Mouse (Mus musculus) stomach, postnatal 0 days (tissue): ENCODE results near the gene Scube1. TPM values are rescaled to one million over a fixed set of nuclear protein-coding genes. Genes with fewer than 3 reads are reported as not detected.

Experiments used
- ATAC-seq: fragments of 200-750 bp; cut with Nextera tagmentation; 2 replicates; pipeline ENCODE4 v1.8.0; 2017; ENCODE audit not compliant: low FRiP score, low TSS enrichment
- DNase-seq: peaks from one replicate; pipeline ENCODE4 v3.0.0-alpha.2; 2016; ENCODE audit warnings: low spot score
- H3K27ac ChIP-seq: fragments of 300-500 bp; sonication (generic); replicated peaks from 2 replicates; pipeline ENCODE4 v1.5.1; 2014; ENCODE audit warnings: mild to moderate bottlenecking, control low read depth
- H3K27me3 ChIP-seq: fragments of 300-500 bp; sonication (generic); 2 replicates; pipeline ENCODE4 v1.6.1; 2014; ENCODE audit warnings: low read length; ENCODE audit not compliant: control insufficient read depth, insufficient read depth
- H3K36me3 ChIP-seq: fragments of 300-500 bp; sonication (generic); 2 replicates; pipeline ENCODE4 v1.6.1; 2014; ENCODE audit warnings: low read length, mixed read lengths; ENCODE audit not compliant: control insufficient read depth, insufficient read depth
- H3K4me1 ChIP-seq: fragments of 300-500 bp; sonication (generic); replicated peaks from 2 replicates; pipeline ENCODE4 v1.6.1; 2014; ENCODE audit warnings: antibody characterized with exemption; ENCODE audit not compliant: control insufficient read depth, insufficient read depth
- H3K4me2 ChIP-seq: fragments of 300-500 bp; sonication (generic); replicated peaks from 2 replicates; pipeline ENCODE4 v1.6.1; 2014; ENCODE audit warnings: low read depth, mild to moderate bottlenecking, control low read depth, moderate library complexity
- H3K4me3 ChIP-seq: fragments of 300-500 bp; sonication (generic); 2 replicates; pipeline ENCODE4 v1.5.1; 2014; ENCODE audit warnings: low read depth, low read length, control low read depth
- H3K9ac ChIP-seq: fragments of 300-500 bp; sonication (generic); 2 replicates; pipeline ENCODE4 v1.6.1; 2014; ENCODE audit warnings: mild to moderate bottlenecking, low read length, control low read depth, mixed read lengths
- H3K9me3 ChIP-seq: fragments of 300-500 bp; sonication (generic); 2 replicates; pipeline ENCODE4 v1.6.1; 2016; ENCODE audit warnings: low read length; ENCODE audit not compliant: control insufficient read depth
- CTCF ChIP-seq: IDR thresholded peaks from 2 replicates; pipeline ENCODE4 v1.5.1; 2016; ENCODE audit warnings: antibody characterized with exemption, low read depth, mild to moderate bottlenecking, moderate library complexity
- EP300 ChIP-seq: optimal IDR thresholded peaks from 2 replicates; pipeline ENCODE3; 2016; ENCODE audit warnings: antibody characterized with exemption
- WGBS: fragments of 180-500 bp; shearing (Covaris S2); extraction: QIAGEN DNeasy Blood & Tissue Kit; methylation state at CpG from one replicate; pipeline ENCODE4 v1.1.7; 2014; 5-methylcytosine and 5-hydroxymethylcytosine counted together
- polyA plus RNA-seq: library from polyadenylated mRNA; unstranded; fragments of >200 nt; fragmentation: Nextera tagmentation; extraction: Ambion mirVana; gene quantifications from 2 replicates; pipeline ENCODE4 v1.2.1, GENCODE M21; 2015

The Scube1 gene
- polyA plus RNA-seq, 1 experiment from 2014 or later, result 5.0 TPM

GRCm38 (mm10) chr15:83601185-83601584, 123.6 kb downstream of the Scube1 start:
- ATAC-seq, result no peak
- WGBS, result 81% methylated on average over 4 of the region's 4 CpGs

GRCm38 (mm10) chr15:83596833-83597232, 128.0 kb downstream of the Scube1 start:
- Histone ChIP-seq H3K4me1 (peaks cover 6% of the 10 kb centered on the region; the same call in 1 of the 2 replicates), H3K4me3 (no peak overlapping the region), H3K27me3 (no peaks in the 10 kb centered on the region), H3K36me3 (no peaks in the 10 kb centered on the region), H3K27ac (no peak overlapping the region), H3K9ac (no peak overlapping the region), H3K9me3 (no peaks in the 10 kb centered on the region), H3K4me2 (no peak overlapping the region)
- DNase-seq (no peak), ATAC-seq (no peak)
- WGBS, result 80% methylated on average over 4 of the region's 4 CpGs
- no peak for TF ChIP-seq EP300
- no peak for TF ChIP-seq CTCF

More at GRCm38 (mm10) chr15:83601185-83601584, 123.6 kb downstream of the Scube1 start:
- TF ChIP-seq EP300 (no peak), CTCF (no peak)
- Histone ChIP-seq H3K4me3 (no peak overlapping the region), H3K27ac (no peak overlapping the region), H3K4me2 (no peak overlapping the region), H3K9me3 (no peaks in the 10 kb centered on the region), H3K4me1 (no peaks in the 10 kb centered on the region), H3K36me3 (no peaks in the 10 kb centered on the region), H3K9ac (no peak overlapping the region), H3K27me3 (no peaks in the 10 kb centered on the region)
- no peak for DNase-seq

- H3K4me2 ChIP-seq, result peak overlapping the region; percentile 84
- no peaks in the 10 kb centered on the region for H3K27me3 ChIP-seq
- ATAC-seq, result no peak
- H3K36me3 ChIP-seq, result no peaks in the 10 kb centered on the region
- no peak for DNase-seq
- peak overlapping the region; percentile 58 for H3K4me3 ChIP-seq
- H3K4me1 ChIP-seq, result peaks cover 6% of the 10 kb centered on the region; the same call in 1 of the 2 replicates
- WGBS, result 32% methylated on average over 7 of the region's 7 CpGs
- TF ChIP-seq EP300 (no peak), CTCF (no peak)
- no peak overlapping the region for H3K27ac ChIP-seq
- H3K9ac ChIP-seq, result peak overlapping the region; percentile 72
- no peaks in the 10 kb centered on the region for H3K9me3 ChIP-seq
Observed at GRCm38 (mm10) chr15:83595364-83595711, 129.5 kb downstream of the Scube1 start.

GRCm38 (mm10) chr15:83594513-83595363, 130.1 kb downstream of the Scube1 start, which contains the start of gene Ttll12:
Gene Ttll12, minus strand, starts transcription at chr15:83595157.
- ATAC-seq, result peak; percentile 84
- H3K27ac ChIP-seq, result peak within 1 kb of the TSS; percentile 67
- H3K4me2 ChIP-seq, result peak within 1 kb of the TSS; percentile 84
- peak within 1 kb of the TSS; percentile 72 for H3K9ac ChIP-seq
- peaks cover 6% of the 10 kb centered on the region; the same call in 1 of the 2 replicates for H3K4me1 ChIP-seq
- peak; percentile 96 for DNase-seq
- H3K27me3 ChIP-seq, result no peaks in the 10 kb centered on the region
- peak; percentile 26; the same call in 1 of the 2 replicates for TF ChIP-seq CTCF
- TF ChIP-seq EP300, result no peak
- H3K4me3 ChIP-seq, result peak within 1 kb of the TSS; percentile 58
- WGBS, result under 1% methylated on average over 68 of the region's 68 CpGs
- no peaks in the 10 kb centered on the region for H3K36me3 ChIP-seq
- no peaks in the 10 kb centered on the region for H3K9me3 ChIP-seq

GRCm38 (mm10) chr15:83593702-83594512, 130.9 kb downstream of the Scube1 start:
- peak overlapping the region; percentile 78 for H3K27ac ChIP-seq
- ATAC-seq, result peak; percentile 76

More at GRCm38 (mm10) chr15:83593702-83594512, 130.9 kb downstream of the Scube1 start:
- WGBS, result 8% methylated on average over 19 of the region's 19 CpGs
- Histone ChIP-seq H3K4me3 (peak overlapping the region; percentile 58), H3K4me1 (peaks cover 6% of the 10 kb centered on the region; the same call in 1 of the 2 replicates), H3K4me2 (peak overlapping the region; percentile 84), H3K9ac (peak overlapping the region; percentile 72), H3K36me3 (no peaks in the 10 kb centered on the region), H3K9me3 (no peaks in the 10 kb centered on the region), H3K27me3 (no peaks in the 10 kb centered on the region)
- DNase-seq, result peak; percentile 63
- TF ChIP-seq EP300 (no peak), CTCF (no peak)
